Mouse (Mus musculus) MEL (cell line): ENCODE data around the gene Slc22a7. TPM values are rescaled to one million over a fixed set of nuclear protein-coding genes. Genes with fewer than 3 reads are reported as not detected.

ENCODE experiments used
- DNase-seq: peaks from one replicate; pipeline ENCODE4 v3.0.0; 2011; ENCODE audit warnings: low read depth, low spot score
- H3K27ac ChIP-seq: 2 replicates; pipeline ENCODE4 v1.5.1; 2012; ENCODE audit warnings: low read depth, mild to moderate bottlenecking, control low read depth, low read length, moderate library complexity; ENCODE audit not compliant: control insufficient read depth
- H3K27me3 ChIP-seq, 2 experiments: fragments of 150-350 bp in 1 of 2; sonication (generic) in 1 of 2; 2 replicates each; pipeline ENCODE4 v1.6.1; 2012; ENCODE audit warnings: low read length in 2 of 2, mild to moderate bottlenecking in 2 of 2, improper control_type of control experiment in 1 of 2, moderate library complexity in 1 of 2; ENCODE audit not compliant: insufficient read depth in 2 of 2, control insufficient read depth in 1 of 2
- H3K36me3 ChIP-seq, 2 experiments: 2 replicates each; pipeline ENCODE4 v1.6.1; 2012 to 2014; ENCODE audit warnings: low read length in 2 of 2, improper control_type of control experiment in 1 of 2, inconsistent platforms in 1 of 2, mild to moderate bottlenecking in 1 of 2; ENCODE audit not compliant: insufficient read depth in 2 of 2, control insufficient read depth in 1 of 2
- H3K4me1 ChIP-seq, 2 experiments: fragments of 150-350 bp in 1 of 2; sonication (generic) in 1 of 2; 2 replicates each; pipeline ENCODE4 v1.6.1; 2012; ENCODE audit warnings: low read length in 2 of 2, improper control_type of control experiment in 1 of 2, mild to moderate bottlenecking in 1 of 2; ENCODE audit not compliant: insufficient read depth in 2 of 2, control insufficient read depth in 1 of 2
- H3K4me3 ChIP-seq, 2 experiments: fragments of 150-350 bp in 1 of 2; sonication (generic) in 1 of 2; 2 replicates each; pipeline ENCODE4 v1.5.1; 2012; ENCODE audit warnings: low read depth in 2 of 2, low read length in 2 of 2, mild to moderate bottlenecking in 2 of 2, moderate library complexity in 2 of 2, control low read depth in 1 of 2, improper control_type of control experiment in 1 of 2; ENCODE audit not compliant: control insufficient read depth in 1 of 2, insufficient read depth in 1 of 2
- H3K79me2 ChIP-seq: 2 replicates; pipeline ENCODE4 v1.6.1; 2012; ENCODE audit warnings: mild to moderate bottlenecking, low read length, moderate library complexity; ENCODE audit not compliant: control insufficient read depth, poor library complexity, insufficient read depth
- H3K9ac ChIP-seq: 2 replicates; pipeline ENCODE4 v1.6.1; 2012; ENCODE audit warnings: low read depth, mild to moderate bottlenecking, control low read depth, low read length, moderate library complexity; ENCODE audit not compliant: control insufficient read depth, poor library complexity, severe bottlenecking
- H3K9me3 ChIP-seq: fragments of 150-350 bp; sonication (generic); replicated peaks from 2 replicates; pipeline ENCODE4 v1.6.1; 2012; ENCODE audit warnings: mild to moderate bottlenecking, low read length, improper control_type of control experiment, moderate library complexity; ENCODE audit not compliant: insufficient read depth
- CHD1 ChIP-seq: IDR thresholded peaks from 2 replicates; pipeline ENCODE4 v1.6.1; 2012; ENCODE audit warnings: low read depth, mild to moderate bottlenecking, inconsistent platforms, low read length, improper control_type of control experiment
- CHD2 ChIP-seq: IDR thresholded peaks from 2 replicates; pipeline ENCODE4 v1.6.1; 2011; ENCODE audit warnings: low read length, improper control_type of control experiment
- E2F4 ChIP-seq: IDR thresholded peaks from 2 replicates; pipeline ENCODE4 v1.6.1; 2011; ENCODE audit warnings: low read depth, low read length, improper control_type of control experiment, borderline replicate concordance
- ELF1 ChIP-seq: IDR thresholded peaks from 2 replicates; pipeline ENCODE4 v1.6.1; 2014; ENCODE audit warnings: low read depth, mild to moderate bottlenecking, inconsistent platforms, low read length, improper control_type of control experiment, moderate library complexity
- EP300 ChIP-seq, 2 experiments: IDR thresholded peaks; 2 replicates each; pipeline ENCODE4 v1.6.1; 2011; ENCODE audit warnings: improper control_type of control experiment in 2 of 2, low read length in 2 of 2, low read depth in 1 of 2, mild to moderate bottlenecking in 1 of 2
- GATA1 ChIP-seq: IDR thresholded peaks from 2 replicates; pipeline ENCODE4 v1.6.1; 2011; ENCODE audit warnings: low read depth, low read length, improper control_type of control experiment
- KAT2A ChIP-seq: conservative IDR thresholded peaks from 2 replicates; pipeline ENCODE4 v1.6.1; 2012; ENCODE audit warnings: low read depth, low read length, improper control_type of control experiment, inconsistent platforms
- MAFK ChIP-seq: IDR thresholded peaks from 2 replicates; pipeline ENCODE4 v1.6.1; 2011; ENCODE audit warnings: low read depth, mild to moderate bottlenecking, low read length, improper control_type of control experiment, borderline replicate concordance
- MAX ChIP-seq: IDR thresholded peaks from 2 replicates; pipeline ENCODE4 v1.6.1; 2011; ENCODE audit warnings: low read length, improper control_type of control experiment
- MXI1 ChIP-seq: IDR thresholded peaks from 2 replicates; pipeline ENCODE4 v1.6.1; 2011; ENCODE audit warnings: mild to moderate bottlenecking, low read depth, low read length, improper control_type of control experiment
- MYB ChIP-seq: IDR thresholded peaks from 2 replicates; pipeline ENCODE4 v1.6.1; 2011; ENCODE audit warnings: mild to moderate bottlenecking, low read depth, low read length, improper control_type of control experiment
- NELFE ChIP-seq: IDR thresholded peaks from 2 replicates; pipeline ENCODE4 v1.6.1; 2011; ENCODE audit warnings: low read depth, low read length, improper control_type of control experiment
- POLR2A ChIP-seq, 2 experiments: IDR thresholded peaks; 2 replicates each; pipeline ENCODE4 v1.6.1; 2011 to 2012; ENCODE audit warnings: low read length in 2 of 2, mild to moderate bottlenecking in 2 of 2, control low read depth in 1 of 2, improper control_type of control experiment in 1 of 2, low read depth in 1 of 2, moderate library complexity in 1 of 2; ENCODE audit not compliant: control insufficient read depth in 1 of 2, insufficient read depth in 1 of 2, poor library complexity in 1 of 2
- POLR2AphosphoS2 ChIP-seq: IDR thresholded peaks from 2 replicates; pipeline ENCODE4 v1.6.1; 2011; ENCODE audit warnings: low read length, improper control_type of control experiment
- POLR2AphosphoS5 ChIP-seq: IDR thresholded peaks from 2 replicates; pipeline ENCODE4 v1.6.1; 2012; ENCODE audit warnings: low read depth, borderline replicate concordance, mild to moderate bottlenecking, inconsistent platforms, low read length, moderate library complexity, mixed read lengths
- RAD21 ChIP-seq: IDR thresholded peaks from 2 replicates; pipeline ENCODE4 v1.6.1; 2011; ENCODE audit warnings: mild to moderate bottlenecking, low read depth, low read length, improper control_type of control experiment
- RCOR1 ChIP-seq: IDR thresholded peaks from 2 replicates; pipeline ENCODE4 v1.6.1; 2012; ENCODE audit warnings: low read depth, mild to moderate bottlenecking, inconsistent platforms, low read length, improper control_type of control experiment
- TAL1 ChIP-seq: IDR thresholded peaks from 2 replicates; pipeline ENCODE4 v1.6.1; 2012; ENCODE audit warnings: mild to moderate bottlenecking, inconsistent platforms, low read length, moderate library complexity, mixed read lengths
- TBP ChIP-seq: IDR thresholded peaks from 2 replicates; pipeline ENCODE4 v1.8.0; 2011; ENCODE audit warnings: low read depth, low read length, improper control_type of control experiment
- TCF12 ChIP-seq: IDR thresholded peaks from 2 replicates; pipeline ENCODE4 v1.6.1; 2014; ENCODE audit warnings: low read depth, mild to moderate bottlenecking, inconsistent platforms, low read length, improper control_type of control experiment, moderate library complexity
- UBTF ChIP-seq: IDR thresholded peaks from 2 replicates; pipeline ENCODE4 v1.6.1; 2012; ENCODE audit warnings: low read depth, mild to moderate bottlenecking, inconsistent platforms, low read length, improper control_type of control experiment, moderate library complexity, borderline replicate concordance; ENCODE audit not compliant: insufficient read depth
- USF1 ChIP-seq: IDR thresholded peaks from 2 replicates; pipeline ENCODE4 v1.6.1; 2014; ENCODE audit warnings: low read depth, mild to moderate bottlenecking, inconsistent platforms, low read length, improper control_type of control experiment, moderate library complexity
- ZC3H11A ChIP-seq: IDR thresholded peaks from 2 replicates; pipeline ENCODE4 v1.6.1; 2012; ENCODE audit warnings: low read depth, mild to moderate bottlenecking, inconsistent platforms, low read length, improper control_type of control experiment
- ZKSCAN1 ChIP-seq: IDR thresholded peaks from 2 replicates; pipeline ENCODE4 v1.6.1; 2012; ENCODE audit warnings: low read depth, mild to moderate bottlenecking, inconsistent platforms, low read length, improper control_type of control experiment, moderate library complexity
- polyA plus RNA-seq, 2 experiments: library from polyadenylated mRNA; stranded (reverse) in 1 of 2; unstranded in 1 of 2; fragments of >175 nt in 1 of 2; fragments of >200 nt in 1 of 2; gene quantifications; 2 replicates each; pipeline versions ENCODE4 v1.2.1 to v1.2.4; 2012; ENCODE audit warnings: low replicate concordance in 2 of 2, low read depth in 1 of 2; ENCODE audit not compliant: insufficient read length in 2 of 2, insufficient read depth in 1 of 2, missing spikeins in 1 of 2
- total RNA-seq: library from RNA; depleted of rRNA; stranded (reverse); fragments of 300-350 nt; gene quantifications from 2 replicates; pipeline ENCODE4 v1.2.3, GENCODE M21; 2012

The Slc22a7 gene
- total and polyA plus RNA-seq, 3 experiments, result not detected

- H3K27me3 ChIP-seq, result peaks cover 0 to 3% of the 10 kb centered on the region in 2 experiments; a peak in 1 of 4 replicates
- H3K4me3 ChIP-seq, result no peak overlapping the region
- no peak for DNase-seq
- TF ChIP-seq MAX (no peak), TAL1 (no peak), ZKSCAN1 (no peak), MAFK (no peak), NELFE (no peak), ZC3H11A (no peak), POLR2A (IDR thresholded peaks at IDR 0.05; ENCODE audit: control insufficient read depth in 1 of 2, insufficient read depth in 1 of 2, low read depth in 1 of 2, low read length in 2 of 2, poor library complexity in 1 of 2) (no peak), TCF12 (no peak), GATA1 (no peak), MYB (no peak), USF1 (no peak), MXI1 (no peak), EP300 (IDR thresholded peaks at IDR 0.05; ENCODE audit: low read depth in 1 of 2, low read length in 2 of 2) (no peak), TBP (no peak), CHD2 (no peak)
- H3K79me2 ChIP-seq, result no peaks in the 10 kb centered on the region
- no peak overlapping the region for H3K9ac ChIP-seq
- no peaks in the 10 kb centered on the region for H3K9me3 ChIP-seq
- H3K36me3 ChIP-seq, result no peaks in the 10 kb centered on the region
- no peaks in the 10 kb centered on the region for H3K4me1 ChIP-seq
- no peak overlapping the region for H3K27ac ChIP-seq
Observed at GRCm38 (mm10) chr17:46446264-46446663, 8.0 kb upstream of the Slc22a7 start.

- H3K36me3 ChIP-seq, result no peaks in the 10 kb centered on the region
- no peak overlapping the region for H3K9ac ChIP-seq
- H3K9me3 ChIP-seq, result no peaks in the 10 kb centered on the region
- TF ChIP-seq TBP (no peak), NELFE (no peak), POLR2A (IDR thresholded peaks at IDR 0.05; ENCODE audit: control insufficient read depth in 1 of 2, insufficient read depth in 1 of 2, low read depth in 1 of 2, low read length in 2 of 2, poor library complexity in 1 of 2) (no peak), ZKSCAN1 (no peak), ELF1 (no peak), POLR2AphosphoS5 (no peak), EP300 (IDR thresholded peaks at IDR 0.05; ENCODE audit: low read depth in 1 of 2, low read length in 2 of 2) (no peak), MAFK (no peak), CHD1 (no peak), RAD21 (no peak), RCOR1 (no peak), USF1 (no peak), MXI1 (no peak), MYB (no peak), POLR2AphosphoS2 (no peak), KAT2A (no peak), UBTF (no peak), E2F4 (no peak), TAL1 (no peak)
- H3K27me3 ChIP-seq, result peaks cover 0 to 3% of the 10 kb centered on the region in 2 experiments; a peak in 1 of 4 replicates
- DNase-seq, result no peak
- no peak overlapping the region for H3K4me3 ChIP-seq
- no peak overlapping the region for H3K27ac ChIP-seq
- no peaks in the 10 kb centered on the region for H3K79me2 ChIP-seq
- no peaks in the 10 kb centered on the region for H3K4me1 ChIP-seq
Observed at GRCm38 (mm10) chr17:46444839-46445579, 6.8 kb upstream of the Slc22a7 start.
